Mouse (Mus musculus) lung, postnatal 4 days (tissue): ENCODE results near the gene Lamb1.
A peak's percentile ranks its signal among the peaks of the same experiment; 100 is the strongest.

Experiments used
- DNase-seq, 2 experiments: peaks; one replicate each; pipeline ENCODE4 v3.0.0; 2021

Gene Lamb1

DNA sequence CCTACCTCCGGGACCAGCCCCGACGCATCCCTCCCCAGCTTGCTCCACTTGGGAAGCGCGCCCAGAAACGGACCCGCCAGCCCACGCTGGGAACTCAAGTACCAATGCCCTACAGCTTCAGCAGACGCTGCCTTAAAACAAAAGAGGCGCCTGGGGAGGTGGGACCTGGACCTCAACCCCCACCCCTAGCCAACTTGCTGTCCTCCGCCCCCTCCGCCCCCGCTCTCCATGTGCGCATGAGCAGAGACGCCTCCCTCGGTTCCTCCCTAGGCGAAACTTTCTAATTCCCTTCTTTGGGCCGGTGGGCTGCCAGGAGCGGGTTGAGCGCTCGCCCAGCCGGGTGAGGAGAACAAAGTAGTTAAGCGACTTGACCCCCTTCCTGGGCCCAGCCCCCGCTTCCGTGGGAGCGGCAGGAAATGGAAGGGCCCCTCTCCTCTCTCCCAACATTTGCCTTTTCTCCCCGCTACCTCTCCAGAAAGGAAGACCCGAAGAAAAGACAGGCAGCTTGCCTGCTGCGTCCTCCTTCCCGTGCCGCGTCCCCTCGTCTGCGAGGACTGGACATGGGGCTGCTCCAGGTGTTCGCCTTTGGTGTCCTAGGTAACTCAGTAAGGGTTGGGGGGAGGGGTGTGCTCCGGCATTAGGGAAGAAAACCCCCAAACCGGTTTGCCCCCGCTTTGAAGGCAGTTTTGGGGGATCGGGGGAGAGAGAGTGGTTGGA lies at the start of gene Lamb1:
TSS of gene Lamb1 (plus strand) at position 230 of the 717 bp plus-strand sequence.
- peak; percentile 71 to 83 for DNase-seq

DNA sequence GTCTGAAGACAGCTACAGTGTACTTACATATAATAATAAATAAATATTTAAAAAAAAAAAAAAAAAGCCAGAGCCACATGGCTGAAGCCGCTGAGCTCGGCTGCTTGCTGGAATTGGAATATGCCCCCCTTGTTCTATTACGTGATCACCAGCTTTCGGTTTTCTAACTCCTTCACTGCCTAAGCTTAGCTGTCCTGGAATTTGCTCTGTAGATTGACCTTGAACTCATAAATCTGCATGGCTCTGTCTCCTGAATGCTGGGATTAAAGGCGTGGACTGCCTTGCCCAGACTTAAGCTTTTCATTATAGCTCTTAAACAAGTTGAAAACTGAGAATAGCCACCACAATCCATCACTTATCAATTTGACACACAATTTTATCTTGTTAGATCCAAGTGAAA lies 47.8 kb upstream of the Lamb1 start:
- no peak for DNase-seq

DNA sequence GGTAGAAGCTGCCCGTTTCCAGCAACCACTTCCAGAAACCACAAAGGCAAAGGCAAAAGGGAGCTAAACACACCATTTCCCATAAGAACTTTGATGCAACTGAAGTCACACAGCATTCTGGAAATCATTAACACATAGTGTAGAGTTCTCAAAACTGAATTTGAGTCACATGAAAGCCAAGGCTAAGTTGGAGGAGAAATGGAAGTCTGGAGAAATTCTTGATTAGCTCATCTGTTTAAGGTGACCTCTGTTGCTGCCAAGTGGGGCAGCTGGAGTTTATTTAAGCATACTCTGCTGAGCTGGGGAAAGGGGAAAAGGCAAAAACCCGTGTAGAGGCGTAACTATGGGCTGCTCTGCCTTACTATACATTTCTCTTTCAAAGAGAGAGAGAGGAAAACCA lies 46.3 kb upstream of the Lamb1 start:
- peak in 1 of 2 experiments; percentile 33 for DNase-seq

DNA sequence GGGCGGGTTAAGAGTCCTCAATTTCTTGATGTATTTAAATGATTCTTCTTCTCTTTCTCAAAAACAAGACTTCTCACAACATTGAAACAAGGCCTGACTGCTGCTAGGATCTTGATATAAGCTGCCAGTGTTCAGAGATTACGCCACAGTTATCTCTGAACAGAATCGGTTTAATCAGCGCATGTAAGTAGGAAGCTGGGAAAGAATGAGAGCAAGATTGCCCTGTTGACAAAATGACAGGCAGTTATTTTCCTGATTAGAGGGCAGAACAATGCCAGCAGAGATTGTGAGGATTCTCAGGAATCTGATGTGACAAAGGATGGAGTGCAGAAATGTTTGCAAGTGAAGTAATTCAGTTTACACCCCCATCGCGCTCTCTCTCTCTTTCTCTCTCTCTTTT lies 43.5 kb upstream of the Lamb1 start:
- DNase-seq = no peak

DNA sequence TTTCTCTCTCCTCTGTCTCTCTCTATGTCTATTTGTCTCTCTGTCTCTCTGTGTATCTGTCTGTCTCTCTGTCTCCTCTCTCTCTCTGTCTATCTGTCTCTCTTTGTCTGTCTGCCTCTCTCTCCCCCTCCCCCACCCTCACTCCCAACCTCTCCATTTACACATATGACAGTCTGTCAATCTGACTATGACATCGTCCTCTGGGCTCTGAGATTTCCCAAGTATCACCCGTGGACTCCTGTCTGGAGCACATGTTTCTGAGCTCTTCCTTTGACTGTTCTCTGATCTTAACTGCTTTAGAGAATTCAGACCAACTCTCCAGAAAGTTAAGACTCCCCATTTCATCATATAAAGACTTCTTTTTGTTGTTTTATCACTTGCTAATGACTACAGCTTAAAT lies 42.8 kb upstream of the Lamb1 start:
- DNase-seq = no peak

DNA sequence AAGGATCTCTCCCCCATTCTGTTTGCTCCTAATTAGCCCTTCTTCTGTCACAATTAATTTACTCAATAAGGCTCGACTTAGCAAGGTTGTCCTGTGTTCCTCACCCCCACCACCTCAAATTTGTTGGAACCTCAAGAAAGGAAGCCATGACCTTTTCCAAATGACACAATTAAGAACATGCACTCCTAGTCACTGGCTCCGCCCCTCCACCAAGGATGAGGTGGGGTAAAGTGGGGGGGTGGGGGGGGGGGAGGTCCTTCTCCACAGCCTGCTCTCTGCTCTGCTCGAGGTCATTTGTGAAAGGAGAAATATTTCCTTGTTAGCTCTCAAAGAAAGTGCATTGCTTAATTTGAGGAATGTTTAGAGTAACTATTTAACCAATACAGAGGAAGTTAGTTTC lies 42.3 kb upstream of the Lamb1 start:
- no peak for DNase-seq

DNA sequence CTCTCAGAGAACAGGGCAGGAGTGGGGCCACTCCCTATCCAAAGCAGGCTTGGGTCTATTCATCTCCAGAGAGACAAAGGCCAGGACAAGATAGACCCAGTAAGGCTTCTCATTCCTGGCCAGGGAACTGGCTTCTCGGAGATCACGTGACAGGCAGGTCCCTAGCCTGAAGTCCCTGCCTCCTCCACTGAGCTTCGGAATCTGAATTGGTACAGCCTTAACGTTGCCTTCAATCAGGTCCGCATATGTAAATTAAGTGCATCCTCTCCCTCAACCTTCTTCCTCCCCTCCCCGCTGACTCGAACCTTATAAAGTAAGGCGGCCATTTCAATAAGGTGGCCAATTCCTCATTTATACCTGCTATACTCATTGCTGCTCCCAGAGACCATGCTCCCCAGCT lies 39.6 kb upstream of the Lamb1 start:
- no peak for DNase-seq

DNA sequence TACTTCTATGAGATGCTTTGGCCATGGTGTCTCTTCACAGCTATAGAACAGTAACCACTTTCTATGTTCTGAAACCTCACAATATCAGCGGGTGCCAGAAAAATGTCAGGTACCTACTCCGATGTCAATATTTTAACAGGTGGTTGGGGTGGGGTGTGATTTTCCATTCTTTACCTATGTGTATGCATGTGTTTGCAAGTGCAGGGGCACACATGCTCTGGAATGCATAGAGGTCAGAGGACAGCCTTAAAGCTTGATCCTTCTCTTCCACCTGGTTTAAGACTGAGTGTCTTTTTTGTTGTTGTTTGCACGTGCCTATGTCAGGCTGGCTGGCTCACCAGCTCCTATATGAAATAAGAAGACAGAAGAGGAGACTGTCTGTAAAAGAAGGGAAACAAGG lies 37.9 kb upstream of the Lamb1 start:
- no peak for DNase-seq

DNA sequence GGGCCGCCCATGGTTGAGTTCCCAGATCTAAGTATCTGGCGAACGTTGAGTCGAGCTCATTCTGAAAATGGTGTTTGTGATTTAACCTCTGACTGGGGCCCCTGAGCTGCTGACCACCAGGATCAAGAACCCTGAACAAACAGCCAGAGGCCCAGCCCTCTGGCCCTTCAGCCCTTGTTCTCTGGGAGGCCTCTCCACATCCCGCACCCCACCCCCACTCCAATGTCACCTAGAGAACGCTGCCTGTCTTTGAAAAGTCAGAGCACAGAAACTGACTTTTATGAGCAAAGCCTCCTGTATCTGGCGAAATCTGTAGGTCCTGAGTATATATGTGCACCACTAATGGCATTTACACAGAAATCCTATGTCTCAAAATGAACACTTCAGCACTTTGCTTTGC lies 36.2 kb upstream of the Lamb1 start:
- no peak for DNase-seq

DNA sequence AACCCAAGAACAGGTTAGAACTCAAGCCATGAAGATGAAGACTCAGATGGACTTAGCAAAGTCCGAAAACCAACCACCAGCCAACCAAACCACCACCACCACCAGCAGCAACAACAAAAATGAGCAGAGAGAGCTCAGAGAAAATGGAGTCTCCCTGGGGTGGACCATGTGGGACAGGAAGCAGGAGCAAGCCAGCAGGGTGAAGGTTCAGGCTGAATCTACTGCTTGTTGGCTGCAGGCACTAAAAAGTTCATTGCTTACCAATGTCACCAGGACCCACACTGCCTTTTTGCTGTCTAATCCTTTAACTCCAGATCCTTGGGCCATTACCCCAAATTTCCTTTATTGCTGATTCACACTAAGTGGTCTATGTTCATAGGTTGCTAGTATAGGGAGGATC lies 32.4 kb upstream of the Lamb1 start:
- DNase-seq = no peak

DNA sequence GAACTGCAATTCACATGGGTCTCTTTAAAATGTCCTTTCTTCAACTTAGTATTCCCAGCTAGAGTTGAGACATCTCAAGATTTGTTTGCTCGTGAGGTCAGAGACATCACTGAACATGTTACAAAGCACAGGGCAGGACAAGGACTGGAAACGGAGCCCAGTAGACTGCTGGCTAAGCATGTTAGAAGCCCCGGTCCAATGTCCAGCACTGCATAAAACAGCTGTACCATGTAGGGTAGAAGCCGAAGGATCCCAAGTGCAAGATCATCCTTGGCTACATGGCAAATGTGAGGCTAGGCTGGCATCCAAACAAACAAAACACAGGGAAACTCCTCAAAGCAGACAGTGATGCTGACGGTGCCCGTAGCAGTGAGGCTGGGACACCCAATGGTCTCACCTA lies 30.0 kb upstream of the Lamb1 start:
- no peak for DNase-seq

DNA sequence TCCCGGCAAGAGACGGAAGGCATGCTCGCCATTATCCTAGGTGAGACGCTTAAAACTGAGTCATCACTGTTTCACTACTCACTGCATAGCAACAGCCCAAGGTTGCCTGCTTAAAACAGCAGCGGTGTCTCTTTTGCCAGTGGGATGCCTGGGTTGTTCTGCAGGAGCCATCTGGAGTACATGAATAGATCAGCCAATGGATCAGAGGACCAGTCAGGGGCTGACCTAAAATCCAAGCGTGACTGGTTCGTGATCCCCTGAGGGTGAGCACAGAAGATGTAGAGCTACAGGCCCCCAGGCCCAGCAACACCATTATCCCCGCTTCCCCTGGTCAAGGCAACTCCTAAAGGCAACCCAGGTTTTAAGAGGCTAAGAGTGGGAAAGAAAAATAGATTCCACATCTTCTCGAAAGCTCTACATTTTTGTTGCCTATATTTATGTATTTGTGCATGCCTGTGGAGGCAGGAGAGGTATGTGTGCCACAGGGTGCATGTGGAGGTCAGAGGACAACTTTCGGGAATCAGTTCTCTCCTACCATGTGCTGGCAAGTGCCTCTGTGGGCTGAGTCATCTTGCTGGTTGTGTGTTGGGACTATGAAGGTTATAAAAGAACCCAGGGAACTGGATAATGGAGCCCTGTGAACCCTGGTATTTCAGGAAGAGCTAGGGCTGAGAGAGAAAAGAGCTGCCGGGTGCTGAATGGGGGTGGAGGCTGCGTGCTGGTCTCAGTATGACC lies 28.0 kb upstream of the Lamb1 start:
- DNase-seq = no peak

DNA sequence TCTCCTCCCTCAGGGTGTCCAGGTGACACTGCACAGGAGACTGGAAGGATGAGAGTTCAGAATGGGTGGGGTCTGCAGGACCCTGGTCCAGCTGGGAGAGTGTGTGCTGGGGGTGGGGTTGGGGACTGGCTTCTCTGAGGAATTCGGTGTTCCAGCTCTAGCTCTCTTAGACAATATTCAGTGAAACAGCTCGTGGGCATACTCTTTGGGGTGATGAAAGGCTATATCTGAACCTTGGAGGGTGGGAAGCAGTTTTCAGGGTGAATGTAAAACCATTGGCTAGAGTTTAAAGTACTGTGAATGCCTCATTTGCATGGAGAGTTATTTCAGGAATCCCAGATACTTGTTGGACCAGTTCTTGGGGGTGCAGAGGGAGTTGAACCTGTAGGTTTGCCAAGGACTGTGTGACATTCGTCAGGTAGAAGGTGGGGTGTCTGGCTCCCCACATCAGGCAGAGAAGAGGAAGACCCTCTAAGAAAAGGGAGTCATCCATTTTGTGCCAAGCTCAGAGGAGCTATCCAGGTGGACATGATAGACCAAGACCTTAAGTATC lies 25.9 kb upstream of the Lamb1 start:
- no peak for DNase-seq

DNA sequence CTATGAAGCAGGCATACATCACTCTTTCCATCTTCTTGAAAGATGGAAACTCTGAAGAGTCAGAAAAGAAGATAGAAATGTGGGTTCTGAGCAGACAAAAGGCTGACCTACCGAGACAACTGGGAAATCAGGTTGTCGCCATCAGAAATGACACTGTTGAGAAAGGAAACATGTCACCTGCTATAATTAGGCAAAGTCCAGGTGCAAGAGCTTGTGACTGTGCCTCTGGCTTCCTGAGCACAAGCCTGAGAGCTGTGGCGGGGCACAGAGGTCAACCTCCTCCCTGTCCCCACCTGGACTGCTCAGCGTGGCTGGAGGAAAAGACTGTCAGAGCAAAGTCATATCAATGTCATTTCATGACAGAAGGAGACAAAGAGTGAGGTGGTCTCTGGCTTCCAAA lies 25.2 kb upstream of the Lamb1 start:
- DNase-seq = no peak

DNA sequence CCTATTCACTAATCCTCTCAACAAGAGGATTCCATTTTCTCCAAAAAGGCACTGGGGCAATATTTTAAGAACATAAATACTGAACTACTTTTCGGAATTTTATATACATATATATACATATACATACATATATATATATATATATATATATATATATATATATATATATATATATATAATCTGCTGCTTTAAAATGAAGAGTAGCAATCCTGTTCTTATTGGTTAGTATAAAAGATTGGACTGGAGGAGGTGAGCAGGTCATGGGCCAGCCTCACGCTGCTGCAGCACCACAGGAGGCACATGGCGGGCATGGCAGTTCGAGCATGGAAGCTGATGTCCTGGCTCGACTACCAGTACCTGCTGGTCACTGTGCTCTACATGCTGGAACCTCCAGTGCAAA lies 24.6 kb upstream of the Lamb1 start, which contains the start of gene Gm6993:
TSS of gene Gm6993 (plus strand) at position 301 of the 400 bp plus-strand sequence.
- DNase-seq = no peak

DNA sequence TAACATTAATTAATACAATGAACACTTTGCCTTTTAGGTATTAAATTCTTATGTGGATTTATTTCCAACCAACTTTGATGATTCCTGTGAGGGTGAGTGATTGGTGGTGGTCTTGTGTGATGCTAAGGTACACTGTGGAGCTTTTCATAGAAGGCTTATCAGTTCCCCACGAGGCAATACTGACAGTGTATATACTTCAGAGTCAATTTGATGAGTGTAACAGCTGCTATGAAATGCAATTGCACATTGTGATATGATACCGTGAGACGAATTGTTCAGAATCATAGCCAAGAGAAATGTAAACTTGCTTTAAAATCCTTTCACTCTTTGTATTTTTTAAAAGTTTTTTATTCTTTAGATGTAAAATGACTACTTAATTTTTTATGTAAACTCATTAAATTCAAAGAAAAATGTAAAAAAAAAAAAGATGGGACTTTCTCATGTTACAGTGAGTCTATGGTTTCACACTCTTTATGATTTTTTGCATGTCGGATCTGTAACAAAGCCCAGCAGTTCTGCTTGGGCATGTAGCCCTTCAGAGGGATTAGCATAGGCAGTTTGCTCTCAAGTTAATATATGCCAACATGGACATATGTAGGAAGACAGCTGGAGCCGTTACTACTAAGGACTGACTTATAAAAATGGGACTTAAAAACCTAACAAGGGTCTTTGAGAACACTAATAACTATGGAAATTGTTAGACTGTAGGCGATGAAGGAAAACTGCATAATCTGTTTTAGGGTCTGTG lies 23.3 kb upstream of the Lamb1 start:
- DNase-seq = no peak

DNA sequence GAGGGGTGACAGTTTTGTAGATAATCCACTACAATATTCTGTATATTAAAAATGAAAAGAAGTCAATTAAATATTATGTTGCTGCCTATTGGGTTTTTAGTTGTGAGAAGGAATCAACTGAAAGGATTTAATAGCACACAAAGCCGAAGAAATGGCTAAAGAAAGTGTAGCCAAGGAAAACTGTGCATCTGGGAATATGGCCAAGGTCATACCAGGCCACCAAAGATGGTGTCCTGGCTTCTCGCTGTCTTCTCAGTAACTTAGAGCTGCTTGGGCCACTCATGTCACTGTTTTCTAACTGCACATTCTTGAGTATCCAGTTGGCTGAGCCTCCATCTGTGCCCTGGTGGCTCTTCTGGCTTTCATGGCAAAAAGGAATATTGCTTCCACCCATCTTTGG lies 21.0 kb upstream of the Lamb1 start:
- DNase-seq = no peak

DNA sequence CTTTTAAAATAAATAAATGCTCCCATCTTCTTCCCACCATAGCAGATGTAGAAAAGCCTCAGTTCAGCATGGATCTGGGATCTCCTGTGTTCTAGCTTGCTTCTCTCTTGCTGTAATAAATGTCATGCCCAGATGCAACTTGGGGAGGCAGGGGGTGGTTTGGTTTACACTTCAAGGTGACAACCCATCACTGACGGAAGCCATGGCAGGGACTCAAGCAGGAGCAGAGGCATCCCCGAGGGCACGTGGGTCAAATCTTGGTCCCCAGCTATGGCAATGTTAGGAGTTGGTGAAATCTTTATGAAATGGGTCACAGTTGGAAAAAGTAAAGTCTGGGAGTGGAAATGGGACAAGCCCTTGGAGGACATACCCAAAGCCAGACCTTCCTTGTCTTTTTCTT lies 20.3 kb upstream of the Lamb1 start:
- DNase-seq = no peak

DNA sequence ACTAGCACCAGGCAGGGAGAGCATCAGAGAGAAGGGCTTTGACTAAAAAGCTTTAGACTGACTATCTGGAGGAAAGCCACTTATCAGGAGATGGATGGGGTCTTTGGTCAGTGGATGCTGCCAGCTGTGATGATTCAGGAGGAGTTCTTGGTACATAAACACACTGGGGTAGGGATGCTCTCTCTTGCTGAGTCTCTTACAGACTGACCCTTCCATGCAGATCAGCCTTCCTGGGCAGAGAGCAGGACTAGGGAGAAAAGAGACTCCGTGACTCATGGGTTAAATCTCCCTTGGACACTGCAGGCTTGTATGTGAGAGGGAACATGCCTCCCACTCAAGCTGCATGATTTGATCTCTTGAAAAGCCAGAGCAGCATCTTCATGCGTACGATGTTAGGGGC lies 18.9 kb upstream of the Lamb1 start:
- DNase-seq = no peak

DNA sequence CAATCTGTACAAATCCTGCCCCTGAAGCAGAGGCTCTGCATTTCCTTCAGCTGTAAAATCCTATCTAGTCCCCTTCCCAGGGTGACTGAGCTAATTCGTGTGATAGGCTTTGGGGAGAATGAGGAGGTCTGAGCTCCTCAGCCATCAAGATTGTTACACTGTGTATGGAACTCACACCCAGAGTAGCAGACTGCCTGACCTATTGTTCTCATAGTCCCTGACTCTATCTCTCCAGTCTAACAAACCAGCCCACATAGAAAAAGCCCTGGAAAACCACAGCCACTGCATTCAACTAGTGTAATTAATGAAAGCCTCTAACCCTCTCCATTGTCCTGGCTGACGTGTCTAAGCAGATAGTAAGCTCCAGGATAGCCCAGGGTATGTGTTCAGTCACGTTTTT lies 18.4 kb upstream of the Lamb1 start:
- no peak for DNase-seq

DNA sequence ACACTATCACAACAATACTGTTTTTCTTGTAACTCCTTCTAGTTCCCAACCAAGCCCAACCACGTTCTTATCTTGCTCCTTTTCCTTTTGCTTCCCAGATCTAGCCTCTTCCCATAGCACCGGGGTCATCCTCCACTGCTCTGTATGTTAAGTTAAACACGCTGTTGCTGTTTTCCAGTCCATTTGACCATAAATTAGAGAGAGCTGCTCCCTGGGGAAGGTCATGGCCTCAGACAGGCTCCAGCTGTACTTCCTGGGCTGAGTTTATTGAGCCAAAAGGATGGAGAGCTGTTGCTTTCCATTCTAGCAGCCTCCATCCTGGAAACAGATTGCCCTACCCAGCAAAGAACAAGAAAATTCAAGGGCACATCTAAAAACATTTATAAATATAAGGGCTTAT lies 16.9 kb upstream of the Lamb1 start:
- no peak for DNase-seq

DNA sequence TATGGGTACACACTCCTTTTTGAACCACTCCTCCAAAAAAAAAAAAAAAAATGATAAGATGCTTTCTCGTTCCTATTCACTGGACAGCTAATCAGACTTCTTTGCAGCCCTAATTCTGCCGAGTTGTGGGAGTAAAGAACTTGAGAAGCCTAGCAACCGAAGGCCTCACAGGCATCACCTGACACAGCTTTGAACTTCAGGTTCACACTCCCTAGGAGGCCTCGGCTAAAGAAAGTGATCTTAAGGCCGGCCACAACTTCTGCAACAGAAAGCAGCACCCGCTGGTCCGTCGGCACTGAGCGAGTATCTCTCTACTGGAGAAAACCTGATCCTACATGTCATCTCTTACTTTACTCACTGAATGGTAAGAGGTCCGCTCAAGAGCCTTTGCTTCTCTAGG lies 16.4 kb upstream of the Lamb1 start:
- DNase-seq = no peak

DNA sequence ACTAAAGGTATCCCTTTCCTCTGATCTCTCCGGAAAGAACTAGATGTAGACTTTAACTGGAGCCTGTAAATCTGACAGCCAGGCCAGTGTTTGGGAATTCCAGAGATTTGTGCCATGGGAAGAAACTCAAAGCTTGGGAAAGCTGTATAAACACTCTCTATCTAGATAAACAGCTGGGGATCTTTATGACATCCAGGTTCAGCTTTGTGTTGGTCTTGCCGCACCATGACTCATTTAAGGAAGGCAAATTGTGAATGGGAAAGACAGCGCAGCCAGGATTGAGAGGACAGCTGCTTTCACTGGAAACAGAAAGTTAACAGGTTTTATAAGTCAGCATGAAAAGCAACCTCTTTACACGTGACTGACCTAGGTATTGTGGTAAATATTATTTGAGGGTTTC lies 12.8 kb upstream of the Lamb1 start:
- no peak for DNase-seq

DNA sequence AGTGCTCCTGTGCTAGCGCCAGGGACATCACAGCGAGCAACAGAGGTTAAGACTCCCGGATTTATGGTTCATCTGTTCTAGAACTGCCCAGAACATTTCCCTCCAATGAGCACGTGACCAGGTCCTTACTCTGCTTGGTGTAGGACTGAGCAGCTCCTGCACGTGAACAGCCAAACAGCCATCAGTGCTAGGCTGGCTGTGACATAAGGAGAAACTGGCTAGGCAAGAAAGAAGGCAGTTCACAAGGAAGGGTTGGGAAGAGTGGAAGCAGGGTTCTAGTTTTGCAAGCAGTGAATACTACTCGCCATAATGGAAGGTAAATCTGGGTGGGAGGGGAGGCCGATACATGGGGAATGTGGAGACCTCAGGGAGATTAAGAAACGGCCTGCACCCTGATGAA lies 10.1 kb upstream of the Lamb1 start:
- no peak for DNase-seq
